Mouse (Mus musculus) ES-Bruce4 (cell line): ENCODE results near the gene Wdr59. TPM values are rescaled to one million over a fixed set of nuclear protein-coding genes. Genes with fewer than 3 reads are reported as not detected.

Experiments used
- H3K27ac ChIP-seq: 2 replicates; pipeline ENCODE4 v1.5.1; 2012; ENCODE audit warnings: low read length, inconsistent platforms; ENCODE audit not compliant: insufficient read depth
- H3K27me3 ChIP-seq: 2 replicates; pipeline ENCODE4 v1.6.1; 2012; ENCODE audit warnings: mild to moderate bottlenecking, low read length, inconsistent platforms; ENCODE audit not compliant: control insufficient read depth, poor library complexity, insufficient read depth, severe bottlenecking
- H3K36me3 ChIP-seq: 2 replicates; pipeline ENCODE4 v1.6.1; 2012; ENCODE audit warnings: inconsistent platforms, mild to moderate bottlenecking, low read length, moderate library complexity; ENCODE audit not compliant: control insufficient read depth, poor library complexity, insufficient read depth, severe bottlenecking
- H3K4me1 ChIP-seq: one replicate; pipeline ENCODE4 v1.8.1; 2011; ENCODE audit warnings: low read length; ENCODE audit not compliant: control insufficient read depth, insufficient read depth
- H3K4me3 ChIP-seq: 2 replicates; pipeline ENCODE4 v1.5.1; 2011; ENCODE audit warnings: low read depth, mild to moderate bottlenecking, low read length
- H3K9ac ChIP-seq: 2 replicates; pipeline ENCODE4 v1.6.1; 2012; ENCODE audit warnings: low read depth, mild to moderate bottlenecking, inconsistent platforms; ENCODE audit not compliant: poor library complexity, severe bottlenecking
- H3K9me3 ChIP-seq: replicated peaks from 2 replicates; pipeline ENCODE4 v1.6.1; 2012; ENCODE audit warnings: mild to moderate bottlenecking, low read length, inconsistent platforms; ENCODE audit not compliant: control insufficient read depth, poor library complexity, insufficient read depth, severe bottlenecking
- CTCF ChIP-seq: IDR thresholded peaks from one replicate; pipeline ENCODE4 v1.8.1; 2011; ENCODE audit warnings: low read depth, low read length
- EP300 ChIP-seq: IDR thresholded peaks from 2 replicates; pipeline ENCODE4 v1.6.1; 2011; ENCODE audit warnings: low read depth, low read length; ENCODE audit not compliant: insufficient read depth
- POLR2A ChIP-seq: IDR thresholded peaks from one replicate; pipeline ENCODE4 v1.8.1; 2011; ENCODE audit warnings: low read length; ENCODE audit not compliant: insufficient read depth
- polyA plus RNA-seq: library from polyadenylated mRNA; stranded (reverse); fragments of >200 nt; gene quantifications from 2 replicates; pipeline ENCODE4 v1.2.4, GENCODE M21; 2011; ENCODE audit warnings: low read depth; ENCODE audit not compliant: missing spikeins, insufficient read depth, insufficient read length

Wdr59 gene
- polyA plus RNA-seq, 1 experiment: 16.8 TPM

- H3K4me1 ChIP-seq: peaks cover 1% of the 10 kb centered on the region
- H3K27me3 ChIP-seq: no peaks in the 10 kb centered on the region; the same call in 1 of the 2 replicates
- H3K9me3 ChIP-seq: no peaks in the 10 kb centered on the region
- H3K36me3 ChIP-seq: no peaks in the 10 kb centered on the region
- no peak overlapping the region for H3K27ac ChIP-seq
- no peak for TF ChIP-seq EP300
- TF ChIP-seq POLR2A: no peak
- no peak for TF ChIP-seq CTCF
- no peak overlapping the region for H3K4me3 ChIP-seq
- no peak overlapping the region for H3K9ac ChIP-seq
These were observed 6.2 kb upstream of the Wdr59 start for GRCm38 (mm10) chr8:111528071-111528470.

- Histone ChIP-seq H3K36me3 (no peaks in the 10 kb centered on the region), H3K27ac (no peak overlapping the region), H3K4me1 (peaks cover 1% of the 10 kb centered on the region), H3K9me3 (no peaks in the 10 kb centered on the region), H3K9ac (no peak overlapping the region), H3K4me3 (no peak overlapping the region), H3K27me3 (no peaks in the 10 kb centered on the region; the same call in 1 of the 2 replicates)
- TF ChIP-seq EP300: no peak
- no peak for TF ChIP-seq POLR2A
- no peak for TF ChIP-seq CTCF
These were observed 5.3 kb upstream of the Wdr59 start for GRCm38 (mm10) chr8:111527149-111527548.

DNA sequence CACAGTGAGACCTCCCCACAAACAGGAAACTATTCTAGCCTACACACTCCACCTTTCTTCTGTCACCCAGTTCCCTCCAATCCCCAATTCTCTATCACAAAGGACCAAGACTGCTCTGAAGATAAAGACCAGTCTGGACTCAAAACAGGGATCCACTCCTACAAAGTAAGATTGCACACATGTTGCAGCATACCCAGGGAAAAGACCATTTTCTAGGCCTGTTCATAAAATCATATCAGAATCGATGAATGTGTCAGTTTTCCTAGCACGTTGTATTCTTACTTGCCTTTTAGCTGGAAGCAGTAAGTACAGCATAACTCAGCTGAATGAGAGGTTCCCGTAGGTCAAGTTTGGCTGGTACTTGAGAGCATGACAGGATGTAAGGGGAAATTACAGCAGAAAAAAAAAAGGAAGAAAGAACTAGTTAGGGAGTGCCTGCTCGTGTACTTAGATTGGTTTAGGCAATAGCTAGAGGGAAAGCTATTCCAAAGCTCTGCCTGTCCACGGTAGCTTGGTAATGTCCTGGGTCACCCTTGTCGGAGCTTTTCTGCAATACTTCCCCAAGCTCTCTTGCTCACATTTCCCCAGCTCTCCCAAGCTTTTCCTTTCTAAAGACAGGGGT, 4.6 kb upstream of the Wdr59 start:
- no peaks in the 10 kb centered on the region for H3K9me3 ChIP-seq
- H3K9ac ChIP-seq: no peak overlapping the region
- H3K27me3 ChIP-seq: no peaks in the 10 kb centered on the region; the same call in 1 of the 2 replicates
- H3K4me1 ChIP-seq: peaks cover 1% of the 10 kb centered on the region
- no peaks in the 10 kb centered on the region for H3K36me3 ChIP-seq
- TF ChIP-seq CTCF: no peak
- TF ChIP-seq POLR2A: no peak
- no peak for TF ChIP-seq EP300
- no peak overlapping the region for H3K27ac ChIP-seq
- H3K4me3 ChIP-seq: no peak overlapping the region

GRCm38 (mm10) chr8:111517466-111517865, 4.4 kb downstream of the Wdr59 start:
- no peaks in the 10 kb centered on the region for H3K4me1 ChIP-seq
- no peak overlapping the region for H3K27ac ChIP-seq
- TF ChIP-seq POLR2A: no peak
- TF ChIP-seq EP300: no peak
- TF ChIP-seq CTCF: no peak

DNA sequence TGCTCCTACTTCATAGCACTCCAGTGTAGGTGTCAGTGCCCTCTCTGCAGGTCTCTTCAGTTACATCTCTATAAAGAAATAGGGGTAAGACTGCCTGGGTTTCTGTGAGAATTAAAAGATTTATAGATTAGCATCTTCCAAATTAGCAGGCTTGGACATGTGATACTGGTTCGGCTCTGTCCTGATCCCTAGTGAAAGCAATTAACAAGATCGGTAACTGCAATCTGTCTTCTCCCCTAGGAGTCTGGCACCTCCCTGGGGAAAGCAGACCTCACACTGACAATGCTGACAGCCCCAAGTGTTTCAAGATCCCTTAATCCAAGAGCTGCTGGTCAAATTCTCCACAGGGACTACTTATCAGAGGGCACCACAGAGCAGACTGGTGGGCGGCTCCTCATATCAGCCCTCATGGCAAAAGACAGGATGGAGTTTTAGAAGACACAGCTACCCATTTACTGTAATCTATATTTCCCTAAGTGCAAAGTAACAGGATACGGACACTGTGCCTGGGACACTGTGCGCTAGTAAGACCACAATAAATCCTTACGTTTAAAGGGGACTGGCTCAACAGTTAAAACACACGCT, 5.3 kb downstream of the Wdr59 start:
- TF ChIP-seq EP300 (no peak), POLR2A (no peak), CTCF (no peak)
- H3K27ac ChIP-seq: no peak overlapping the region

More at GRCm38 (mm10) chr8:111517466-111517865, 4.4 kb downstream of the Wdr59 start:
- no peak overlapping the region for H3K9ac ChIP-seq
- H3K27me3 ChIP-seq: no peaks in the 10 kb centered on the region
- no peak overlapping the region for H3K4me3 ChIP-seq
- H3K9me3 ChIP-seq: no peaks in the 10 kb centered on the region
- no peaks in the 10 kb centered on the region for H3K36me3 ChIP-seq

GRCm38 (mm10) chr8:111513446-111513845, 8.4 kb downstream of the Wdr59 start:
- Histone ChIP-seq H3K36me3 (no peaks in the 10 kb centered on the region), H3K4me3 (no peak overlapping the region), H3K9me3 (no peaks in the 10 kb centered on the region), H3K27ac (no peak overlapping the region), H3K9ac (no peak overlapping the region), H3K4me1 (no peaks in the 10 kb centered on the region), H3K27me3 (no peaks in the 10 kb centered on the region)
- TF ChIP-seq EP300 (no peak), POLR2A (no peak), CTCF (no peak)

More for the DNA sequence above, 5.3 kb downstream of the Wdr59 start:
- H3K36me3 ChIP-seq: no peaks in the 10 kb centered on the region
- no peaks in the 10 kb centered on the region for H3K9me3 ChIP-seq
- H3K27me3 ChIP-seq: no peaks in the 10 kb centered on the region
- H3K9ac ChIP-seq: no peak overlapping the region
- H3K4me3 ChIP-seq: no peak overlapping the region
- H3K4me1 ChIP-seq: no peaks in the 10 kb centered on the region
